Mouse (Mus musculus): ENCODE data around the gene Stk40. TPM values are rescaled to one million over a fixed set of nuclear protein-coding genes. Genes with fewer than 3 reads are reported as not detected.
A peak's percentile ranks its signal among the peaks of the same experiment; 100 is the strongest.

Gene Stk40
- polyA plus RNA-seq, 1 experiment from 2014 or later, result 37.4 TPM

DNA sequence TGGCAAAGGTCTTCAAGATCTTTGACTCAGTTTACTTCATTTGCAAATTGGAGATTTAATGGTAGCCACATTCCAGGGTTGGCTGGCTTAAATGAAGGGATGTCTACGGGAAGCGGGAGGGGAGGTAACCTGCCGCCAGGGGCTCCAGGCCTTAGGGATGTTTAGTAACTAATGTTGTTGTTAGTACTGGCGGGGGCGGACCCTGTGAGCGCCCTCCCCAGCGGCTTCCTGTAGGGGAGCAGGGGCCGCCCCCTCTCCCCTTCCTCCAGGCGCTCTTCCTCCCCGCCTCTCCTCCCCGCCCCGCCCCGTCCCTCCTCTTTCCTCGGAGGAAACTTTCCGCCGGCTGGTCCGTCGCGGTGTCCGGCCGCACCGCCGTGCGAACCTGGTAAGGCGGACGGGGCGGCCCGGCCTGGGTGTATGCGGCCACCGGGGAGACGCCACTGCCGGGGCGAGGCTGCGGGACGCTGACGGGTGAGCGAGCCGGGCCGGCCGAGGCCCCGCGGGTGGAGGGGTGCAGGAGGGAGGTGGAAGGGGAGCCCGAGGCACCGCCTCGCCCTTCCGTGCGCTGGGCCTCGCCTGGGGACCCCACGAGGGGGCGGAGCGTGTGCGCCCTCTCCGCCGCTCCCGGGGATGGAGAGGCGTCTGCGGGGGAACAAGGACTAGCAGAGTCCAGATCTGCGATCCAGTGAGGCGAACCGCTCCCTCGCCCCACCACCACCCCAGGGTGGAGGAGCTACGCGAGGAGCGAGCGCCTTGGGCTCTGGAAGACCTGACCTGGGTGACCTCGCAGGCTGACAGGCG is 44.6 kb downstream of the Stk40 start:
- H3K36me3 ChIP-seq, result no peaks in the 10 kb centered on the region; the same call in none of the 2 replicates
- peak overlapping the region; percentile 64 for H3K4me3 ChIP-seq (replicated peaks)
- no peaks in the 10 kb centered on the region for H3K27me3 ChIP-seq
- H3K9ac ChIP-seq, result peak overlapping the region; percentile 56
- peak; percentile 77 for ATAC-seq (ENCODE audit: insufficient number of reproducible peaks, low FRiP score, low TSS enrichment, low read depth)
- peak overlapping the region; percentile 92 for H3K27ac ChIP-seq (replicated peaks)
- H3K9me3 ChIP-seq (replicated peaks), result no peaks in the 10 kb centered on the region
- peak overlapping the region; percentile 89 for H3K4me2 ChIP-seq (replicated peaks)
- WGBS, result 1% methylated on average over 57 of the region's 67 CpGs
- peaks cover 48% of the 10 kb centered on the region for H3K4me1 ChIP-seq

DNA sequence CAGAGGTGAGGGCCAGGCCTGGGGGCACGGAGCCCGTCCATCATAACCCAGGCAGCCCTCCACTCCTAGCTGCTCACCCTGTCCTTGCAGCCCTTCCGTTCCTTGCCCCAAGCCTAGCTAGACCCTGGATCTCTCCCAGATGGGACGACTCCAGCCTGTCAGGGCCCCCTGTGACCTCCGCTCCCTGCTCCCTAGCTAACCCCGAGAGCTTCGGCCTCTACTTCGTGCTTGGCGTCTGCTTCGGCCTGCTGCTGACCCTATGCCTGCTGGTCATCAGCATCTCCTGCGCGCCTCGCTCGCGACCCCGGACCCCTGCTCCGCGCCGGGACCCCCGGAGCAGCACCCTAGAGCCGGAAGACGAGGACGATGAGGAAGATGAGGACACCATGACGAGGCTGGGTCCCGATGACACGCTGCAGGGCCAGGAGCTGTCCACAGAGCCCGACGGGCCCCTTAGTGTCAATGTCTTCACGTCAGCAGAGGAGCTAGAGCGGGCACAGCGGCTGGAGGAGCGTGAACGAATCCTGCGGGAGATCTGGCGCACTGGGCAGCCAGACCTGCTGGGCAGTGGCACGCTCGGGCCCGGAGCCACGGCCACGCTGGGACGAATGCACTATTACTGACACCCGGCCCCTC is 45.4 kb downstream of the Stk40 start:
- WGBS, result 11% methylated on average over 42 of the region's 42 CpGs

DNA sequence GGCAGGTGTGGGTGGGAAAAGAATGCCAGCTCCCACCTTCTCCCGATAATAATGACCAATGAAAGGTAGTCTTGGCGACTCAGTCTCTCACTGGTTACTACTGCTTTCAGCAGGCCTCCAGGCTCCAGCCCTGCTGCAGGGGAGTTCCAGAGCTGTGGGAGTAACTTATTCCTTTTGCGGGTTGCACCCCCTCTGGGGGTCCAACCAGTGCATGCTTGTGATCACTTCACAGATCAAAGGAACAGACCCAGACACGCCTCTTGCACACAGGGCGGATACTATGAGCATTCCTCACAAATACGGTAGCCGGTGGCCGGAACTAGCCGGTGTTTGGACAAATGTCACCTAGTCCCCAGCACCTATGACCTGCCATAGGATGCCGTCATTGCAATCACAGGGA is 46.0 kb downstream of the Stk40 start:
- H3K4me3 ChIP-seq (replicated peaks), result peak overlapping the region; percentile 64
- H3K36me3 ChIP-seq, result no peaks in the 10 kb centered on the region; the same call in none of the 2 replicates
- peak overlapping the region; percentile 56; the same call in 1 of the 2 replicates for H3K9ac ChIP-seq
- H3K4me1 ChIP-seq, result peaks cover 48% of the 10 kb centered on the region
- peak overlapping the region; percentile 89 for H3K4me2 ChIP-seq (replicated peaks)
- 6% methylated on average over 10 of the region's 10 CpGs for WGBS
- H3K27me3 ChIP-seq, result no peaks in the 10 kb centered on the region
- peak overlapping the region; percentile 92 for H3K27ac ChIP-seq (replicated peaks)
- ATAC-seq (ENCODE audit: insufficient number of reproducible peaks, low FRiP score, low TSS enrichment, low read depth), result no peak
- no peaks in the 10 kb centered on the region for H3K9me3 ChIP-seq (replicated peaks)

More for the DNA sequence above, 45.4 kb downstream of the Stk40 start:
- Histone ChIP-seq H3K4me1 (peaks cover 48% of the 10 kb centered on the region), H3K4me3 (replicated peaks) (peak overlapping the region; percentile 64), H3K27ac (replicated peaks) (peak overlapping the region; percentile 92), H3K4me2 (replicated peaks) (peak overlapping the region; percentile 89), H3K9ac (peak overlapping the region; percentile 56), H3K36me3 (no peaks in the 10 kb centered on the region; the same call in none of the 2 replicates), H3K9me3 (replicated peaks) (no peaks in the 10 kb centered on the region), H3K27me3 (no peaks in the 10 kb centered on the region)
- ATAC-seq (ENCODE audit: insufficient number of reproducible peaks, low FRiP score, low TSS enrichment, low read depth), result no peak

DNA sequence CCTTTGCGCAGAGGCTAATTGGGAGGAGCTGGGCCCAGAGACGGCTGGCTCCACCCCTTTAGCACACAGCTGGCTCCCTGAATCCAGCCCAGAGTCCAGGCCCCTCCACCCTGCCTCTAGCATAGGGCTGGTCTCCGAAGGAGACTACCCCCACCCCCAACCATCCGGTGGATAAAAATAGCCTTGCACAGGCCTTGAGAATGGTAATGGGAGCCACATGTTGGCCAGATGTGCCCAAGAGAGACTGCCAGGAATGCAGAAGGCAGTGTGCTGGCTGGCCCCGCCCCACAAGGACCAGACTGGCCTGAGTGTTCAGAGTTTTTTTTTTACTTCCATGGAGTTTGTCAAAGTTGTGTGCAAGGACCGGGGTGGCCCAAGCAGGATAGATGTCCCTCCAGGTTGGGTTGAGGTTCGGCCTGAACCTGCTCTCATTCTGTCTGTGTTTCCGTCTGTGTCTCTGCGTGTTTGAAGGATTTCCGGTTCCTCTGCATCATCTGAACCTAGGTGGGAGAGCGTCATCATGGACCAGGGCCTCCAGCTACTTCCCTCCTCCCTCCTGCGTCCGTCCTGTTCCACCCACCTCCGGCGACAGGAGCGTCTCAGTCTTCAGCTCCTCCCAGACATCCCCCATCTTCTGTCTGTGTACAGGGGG is 46.7 kb downstream of the Stk40 start:
- peak; percentile 92 for ATAC-seq (ENCODE audit: insufficient number of reproducible peaks, low FRiP score, low TSS enrichment, low read depth)
- Histone ChIP-seq H3K27me3 (no peaks in the 10 kb centered on the region), H3K9ac (no peak overlapping the region), H3K4me2 (replicated peaks) (peak overlapping the region; percentile 89), H3K27ac (replicated peaks) (peak overlapping the region; percentile 92), H3K36me3 (no peaks in the 10 kb centered on the region; the same call in none of the 2 replicates), H3K4me1 (peaks cover 52% of the 10 kb centered on the region), H3K9me3 (replicated peaks) (no peaks in the 10 kb centered on the region), H3K4me3 (replicated peaks) (peak overlapping the region; percentile 64)
- WGBS, result 18% methylated on average over 16 of the region's 16 CpGs

DNA sequence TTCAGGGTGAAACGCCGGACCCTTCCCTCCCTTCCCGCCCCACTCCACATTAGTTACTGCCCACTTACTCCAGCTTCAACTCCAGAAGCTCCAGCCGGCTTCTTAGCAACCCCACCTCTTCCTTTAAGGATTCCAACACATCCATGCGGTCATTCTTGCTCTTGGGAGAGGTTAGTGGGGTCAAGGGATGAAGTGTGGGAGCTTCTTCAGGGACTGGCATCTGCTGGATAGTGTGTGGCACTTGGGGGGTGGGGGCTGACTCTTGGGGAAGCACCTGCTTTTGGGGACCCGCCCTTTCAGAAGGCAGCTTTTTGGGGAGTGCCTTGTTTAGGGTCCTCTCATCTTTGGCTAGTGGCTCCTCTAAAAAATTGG is 47.2 kb downstream of the Stk40 start:
- H3K4me2 ChIP-seq (replicated peaks), result peak overlapping the region; percentile 89
- no peaks in the 10 kb centered on the region; the same call in none of the 2 replicates for H3K36me3 ChIP-seq
- H3K9ac ChIP-seq, result no peak overlapping the region
- H3K27ac ChIP-seq (replicated peaks), result peak overlapping the region; percentile 92
- H3K27me3 ChIP-seq, result no peaks in the 10 kb centered on the region
- peaks cover 57% of the 10 kb centered on the region for H3K4me1 ChIP-seq
- WGBS, result 31% methylated on average over 6 of the region's 6 CpGs
- peak overlapping the region; percentile 64 for H3K4me3 ChIP-seq (replicated peaks)
- no peaks in the 10 kb centered on the region for H3K9me3 ChIP-seq (replicated peaks)
- no peak for ATAC-seq (ENCODE audit: insufficient number of reproducible peaks, low FRiP score, low TSS enrichment, low read depth)

DNA sequence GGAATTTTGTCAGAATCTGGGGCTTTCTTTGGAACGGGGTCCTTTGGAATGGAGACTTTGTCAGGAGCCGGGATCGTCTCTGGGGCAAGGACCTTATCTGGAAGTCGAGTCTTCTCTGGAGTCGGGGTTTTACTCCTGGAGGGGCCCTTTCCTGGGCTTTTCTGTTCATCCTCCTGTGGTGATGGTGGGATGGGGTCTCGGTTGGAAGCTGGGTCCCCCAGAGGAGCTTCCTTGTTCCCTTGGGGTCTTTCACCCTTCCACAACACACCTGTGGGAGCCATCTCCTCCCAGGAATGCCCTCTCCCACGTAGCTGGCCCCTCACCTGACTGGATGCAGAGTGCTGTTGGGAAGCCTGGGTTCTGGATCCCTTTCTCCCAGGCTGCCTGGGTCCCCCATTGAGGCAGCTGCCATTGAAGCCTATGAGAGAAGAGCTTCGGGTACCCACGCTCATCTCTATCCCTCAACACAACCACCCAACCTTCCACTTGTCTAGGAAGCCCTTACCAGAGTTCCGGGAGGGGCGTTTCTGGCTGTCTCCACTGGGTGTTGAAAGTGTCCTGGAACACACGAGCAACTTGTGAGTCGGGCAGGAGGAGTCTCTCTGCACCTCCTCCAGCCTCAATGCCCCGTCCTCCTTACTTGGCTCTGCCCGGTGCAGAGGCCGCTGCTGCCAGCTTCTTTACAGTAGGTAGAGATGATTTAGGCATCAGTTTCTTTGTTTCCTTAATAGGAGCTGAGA is 48.1 kb downstream of the Stk40 start:
- peak overlapping the region; percentile 92; the same call in 1 of the 2 replicates for H3K27ac ChIP-seq (replicated peaks)
- no peak overlapping the region for H3K9ac ChIP-seq
- no peak overlapping the region for H3K4me2 ChIP-seq (replicated peaks)
- ATAC-seq (ENCODE audit: insufficient number of reproducible peaks, low FRiP score, low TSS enrichment, low read depth), result no peak
- H3K27me3 ChIP-seq, result no peaks in the 10 kb centered on the region
- 80% methylated on average over 16 of the region's 16 CpGs for WGBS
- H3K36me3 ChIP-seq, result peaks cover 6% of the 10 kb centered on the region
- H3K4me3 ChIP-seq (replicated peaks), result no peak overlapping the region
- no peaks in the 10 kb centered on the region for H3K9me3 ChIP-seq (replicated peaks)
- H3K4me1 ChIP-seq, result peaks cover 62% of the 10 kb centered on the region

DNA sequence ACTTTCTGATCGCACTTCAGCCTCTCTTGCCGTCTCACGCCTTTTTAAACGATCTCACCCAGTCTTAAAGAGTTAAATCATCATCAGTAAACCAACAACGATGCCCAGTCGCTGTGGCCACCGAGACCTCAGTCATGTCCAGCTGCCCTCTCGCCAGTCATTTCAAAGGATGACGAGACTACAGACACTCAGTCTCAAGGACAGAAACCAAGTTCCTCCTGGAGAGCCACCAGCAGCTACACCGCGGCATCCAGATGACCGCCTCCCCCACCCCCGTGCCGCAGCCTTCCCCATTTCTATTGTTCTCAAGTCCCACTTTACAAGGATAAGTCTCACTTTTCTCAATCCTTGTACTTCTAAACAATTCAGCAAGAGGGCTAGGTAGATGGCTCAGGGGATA is 49.1 kb downstream of the Stk40 start:
- ATAC-seq (ENCODE audit: insufficient number of reproducible peaks, low FRiP score, low TSS enrichment, low read depth), result no peak
- no peak overlapping the region for H3K4me3 ChIP-seq (replicated peaks)
- WGBS, result 68% methylated on average over 14 of the region's 14 CpGs
- no peak overlapping the region for H3K4me2 ChIP-seq (replicated peaks)
- H3K27ac ChIP-seq (replicated peaks), result 0 out of 2 replicates have a peak overlapping the region, but pooled peaks have one; percentile 1
- peaks cover 11% of the 10 kb centered on the region for H3K36me3 ChIP-seq
- H3K9me3 ChIP-seq (replicated peaks), result no peaks in the 10 kb centered on the region
- H3K9ac ChIP-seq, result no peak overlapping the region
- H3K27me3 ChIP-seq, result no peaks in the 10 kb centered on the region
- peaks cover 55% of the 10 kb centered on the region for H3K4me1 ChIP-seq

DNA sequence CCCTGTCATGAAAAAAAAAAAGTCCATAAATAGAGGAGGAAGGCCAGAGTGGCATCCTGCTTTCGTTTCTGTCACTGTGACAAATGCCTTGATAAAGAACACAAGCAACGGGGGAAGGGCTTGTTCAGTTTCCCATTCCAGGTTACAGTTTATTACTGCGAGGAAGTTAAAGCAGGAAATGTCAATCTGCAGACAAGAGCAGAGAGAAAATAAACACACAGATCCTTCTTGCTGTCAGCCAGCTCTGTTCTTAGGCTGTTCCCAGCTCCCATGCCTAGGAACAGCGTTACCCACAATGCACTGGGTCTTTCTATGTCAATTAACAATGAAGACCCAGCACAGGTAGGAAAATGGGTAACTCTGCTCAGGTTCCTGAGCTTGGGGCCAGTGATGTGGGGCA is 51.4 kb downstream of the Stk40 start:
- Histone ChIP-seq H3K36me3 (peaks cover 11% of the 10 kb centered on the region), H3K9ac (no peak overlapping the region), H3K4me1 (peaks cover 35% of the 10 kb centered on the region), H3K27ac (replicated peaks) (peak overlapping the region; percentile 69), H3K9me3 (replicated peaks) (no peaks in the 10 kb centered on the region), H3K4me3 (replicated peaks) (no peak overlapping the region), H3K27me3 (no peaks in the 10 kb centered on the region), H3K4me2 (replicated peaks) (no peak overlapping the region)
- no peak for ATAC-seq (ENCODE audit: insufficient number of reproducible peaks, low FRiP score, low TSS enrichment, low read depth)
- WGBS, result 37% methylated on average over 4 of the region's 4 CpGs

DNA sequence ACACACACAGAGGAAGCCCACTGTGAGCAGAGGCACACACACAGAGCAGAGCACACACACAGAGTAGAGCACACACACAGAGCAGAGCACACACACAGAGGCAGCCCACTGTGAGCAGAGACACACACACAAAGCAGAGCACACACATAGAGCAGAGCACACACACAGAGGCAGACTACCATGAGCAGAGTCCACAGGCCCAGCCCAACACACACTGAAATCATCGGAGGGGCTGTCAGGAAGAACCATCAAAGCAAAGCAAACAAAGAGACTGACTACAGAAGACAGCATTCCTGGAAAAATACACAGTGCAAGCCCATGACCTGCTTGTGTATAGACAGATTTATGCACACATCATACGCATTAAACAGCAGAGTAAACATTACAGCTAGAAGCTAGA is 52.1 kb downstream of the Stk40 start:
- Histone ChIP-seq H3K9ac (no peak overlapping the region), H3K4me1 (peaks cover 29% of the 10 kb centered on the region), H3K36me3 (peaks cover 11% of the 10 kb centered on the region), H3K4me2 (replicated peaks) (no peak overlapping the region), H3K4me3 (replicated peaks) (no peak overlapping the region), H3K27me3 (no peaks in the 10 kb centered on the region), H3K27ac (replicated peaks) (peak overlapping the region; percentile 69), H3K9me3 (replicated peaks) (no peaks in the 10 kb centered on the region)
- ATAC-seq (ENCODE audit: insufficient number of reproducible peaks, low FRiP score, low TSS enrichment, low read depth), result no peak
- WGBS, result 48% methylated on average over 2 of the region's 2 CpGs

DNA sequence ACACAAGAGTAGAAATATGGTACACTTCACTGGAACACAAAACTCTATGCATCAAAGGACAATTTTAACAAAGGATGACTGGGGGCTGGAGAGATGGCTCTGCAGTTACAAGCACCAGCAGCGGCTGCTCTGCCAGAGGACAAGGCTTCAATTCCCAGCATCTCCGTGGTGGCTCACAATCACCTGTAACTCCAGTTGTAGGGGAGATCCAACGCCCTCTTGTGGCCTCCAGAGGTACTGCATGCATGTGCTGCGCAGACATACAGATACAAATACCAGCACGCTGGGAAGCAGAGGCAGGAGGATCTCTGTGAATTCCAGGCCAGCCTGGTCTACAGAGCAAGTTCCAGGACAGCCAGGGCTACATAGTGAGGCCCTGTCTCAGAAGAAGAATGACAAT is 52.9 kb downstream of the Stk40 start:
- whole genome bisulfite sequencing, result 57% methylated on average over 5 of the region's 5 CpGs
- H3K9ac ChIP-seq, result no peak overlapping the region
- no peaks in the 10 kb centered on the region for H3K27me3 ChIP-seq
- peak overlapping the region; percentile 69; the same call in 1 of the 2 replicates for H3K27ac ChIP-seq (replicated peaks)
- peaks cover 25% of the 10 kb centered on the region for H3K4me1 ChIP-seq
- no peak overlapping the region for H3K4me2 ChIP-seq (replicated peaks)
- H3K36me3 ChIP-seq, result peaks cover 11% of the 10 kb centered on the region
- H3K4me3 ChIP-seq (replicated peaks), result no peak overlapping the region
- H3K9me3 ChIP-seq (replicated peaks), result no peaks in the 10 kb centered on the region
- no peak for ATAC-seq (ENCODE audit: insufficient number of reproducible peaks, low FRiP score, low TSS enrichment, low read depth)

Measured in embryonic facial prominence, embryonic 15.5 days (tissue).